Mouse (Mus musculus) heart, embryonic 12.5 days (tissue): ENCODE results near the gene Jade1. TPM values are rescaled to one million over a fixed set of nuclear protein-coding genes. Genes with fewer than 3 reads are reported as not detected.

ENCODE experiments used
- ATAC-seq: fragments of 200-750 bp; cut with Nextera tagmentation; 2 replicates; pipeline ENCODE4 v1.8.0; 2017; ENCODE audit warnings: moderate TSS enrichment, moderate library complexity; ENCODE audit not compliant: insufficient number of reproducible peaks, low FRiP score
- H3K27ac ChIP-seq: fragments of 300-500 bp; sonication (generic); 2 replicates; pipeline ENCODE4 v1.5.1; 2016; ENCODE audit warnings: mild to moderate bottlenecking, moderate library complexity; ENCODE audit not compliant: poor library complexity, severe bottlenecking
- H3K27me3 ChIP-seq: fragments of 300-500 bp; sonication (generic); replicated peaks from 2 replicates; pipeline ENCODE4 v1.6.1; 2016; ENCODE audit warnings: mild to moderate bottlenecking, moderate library complexity
- H3K36me3 ChIP-seq: fragments of 300-500 bp; sonication (generic); 2 replicates; pipeline ENCODE4 v1.6.1; 2016; ENCODE audit warnings: mild to moderate bottlenecking, moderate library complexity
- H3K4me1 ChIP-seq: fragments of 300-500 bp; sonication (generic); replicated peaks from 2 replicates; pipeline ENCODE4 v1.6.1; 2016; ENCODE audit warnings: mild to moderate bottlenecking
- H3K4me2 ChIP-seq: fragments of 300-500 bp; sonication (generic); 2 replicates; pipeline ENCODE4 v1.6.1; 2016; ENCODE audit warnings: mild to moderate bottlenecking, moderate library complexity
- H3K4me3 ChIP-seq: fragments of 300-500 bp; sonication (generic); 2 replicates; pipeline ENCODE4 v1.5.1; 2016; ENCODE audit warnings: mild to moderate bottlenecking
- H3K9ac ChIP-seq: fragments of 300-500 bp; sonication (generic); 2 replicates; pipeline ENCODE4 v1.6.1; 2016; ENCODE audit warnings: mild to moderate bottlenecking, moderate library complexity
- H3K9me3 ChIP-seq: fragments of 300-500 bp; sonication (generic); replicated peaks from 2 replicates; pipeline ENCODE4 v1.6.1; 2016; ENCODE audit warnings: mild to moderate bottlenecking, moderate library complexity
- WGBS: fragments of 180-500 bp; shearing (Covaris S2); methylation state at CpG from one replicate; pipeline ENCODE4 v1.1.7; 2016; 5-methylcytosine and 5-hydroxymethylcytosine counted together
- polyA plus RNA-seq: library from polyadenylated mRNA; unstranded; fragments of >200 nt; fragmentation: Nextera tagmentation; extraction: Ambion mirVana; gene quantifications from 2 replicates; pipeline ENCODE4 v1.2.1, GENCODE M21; 2016

Jade1 gene
- polyA plus RNA-seq, 1 experiment from 2014 or later: 19.3 TPM

GRCm38 (mm10) chr3:41523006-41523375 lies 32.5 kb upstream of the Jade1 start:
- H3K4me1 ChIP-seq: peaks cover 5% of the 10 kb centered on the region
- H3K4me3 ChIP-seq: no peak overlapping the region

GRCm38 (mm10) chr3:41523460-41523859 lies 32.1 kb upstream of the Jade1 start:
- Histone ChIP-seq H3K9ac (no peak overlapping the region), H3K4me1 (peaks cover 5% of the 10 kb centered on the region), H3K4me3 (no peak overlapping the region), H3K27me3 (no peaks in the 10 kb centered on the region), H3K27ac (no peak overlapping the region), H3K4me2 (no peak overlapping the region), H3K9me3 (0 out of 2 replicates have a peak, but pooled peaks cover 3% of the 10 kb centered on the region), H3K36me3 (no peaks in the 10 kb centered on the region)
- ATAC-seq: no peak
- whole genome bisulfite sequencing: 94% methylated on average over 4 of the region's 4 CpGs

More at GRCm38 (mm10) chr3:41523006-41523375, 32.5 kb upstream of the Jade1 start:
- Histone ChIP-seq H3K27me3 (no peaks in the 10 kb centered on the region), H3K4me2 (peak overlapping the region; percentile 50), H3K9ac (no peak overlapping the region), H3K27ac (no peak overlapping the region), H3K9me3 (0 out of 2 replicates have a peak, but pooled peaks cover 3% of the 10 kb centered on the region), H3K36me3 (no peaks in the 10 kb centered on the region)
- ATAC-seq: no peak
- 19% methylated on average over 2 of the region's 2 CpGs for WGBS

- no peak overlapping the region for H3K27ac ChIP-seq
- no peak overlapping the region for H3K4me3 ChIP-seq
- no peaks in the 10 kb centered on the region for H3K27me3 ChIP-seq
- 0 out of 2 replicates have a peak, but pooled peaks cover 3% of the 10 kb centered on the region for H3K9me3 ChIP-seq
- H3K4me1 ChIP-seq: peaks cover 6% of the 10 kb centered on the region; the same call in 1 of the 2 replicates
- ATAC-seq: no peak
- WGBS: 90% methylated on average over 2 of the region's 2 CpGs
- no peak overlapping the region for H3K9ac ChIP-seq
- H3K36me3 ChIP-seq: no peaks in the 10 kb centered on the region
- no peak overlapping the region for H3K4me2 ChIP-seq
Measured at GRCm38 (mm10) chr3:41528291-41528969, 27.1 kb upstream of the Jade1 start.

GRCm38 (mm10) chr3:41530156-41530555 lies 25.4 kb upstream of the Jade1 start:
- no peak for ATAC-seq
- peaks cover 11% of the 10 kb centered on the region; the same call in 1 of the 2 replicates for H3K4me1 ChIP-seq
- no peak overlapping the region for H3K4me3 ChIP-seq
- H3K4me2 ChIP-seq: no peak overlapping the region
- 0 out of 2 replicates have a peak, but pooled peaks cover 2% of the 10 kb centered on the region for H3K9me3 ChIP-seq
- no peak overlapping the region for H3K27ac ChIP-seq
- H3K9ac ChIP-seq: no peak overlapping the region
- H3K36me3 ChIP-seq: no peaks in the 10 kb centered on the region
- 58% methylated on average over 3 of the region's 3 CpGs for WGBS
- no peaks in the 10 kb centered on the region for H3K27me3 ChIP-seq

GRCm38 (mm10) chr3:41531541-41531940 lies 24.0 kb upstream of the Jade1 start:
- WGBS: 31% methylated on average over 8 of the region's 8 CpGs
- H3K9ac ChIP-seq: no peak overlapping the region
- H3K4me3 ChIP-seq: no peak overlapping the region
- ATAC-seq: no peak
- H3K27ac ChIP-seq: no peak overlapping the region
- no peak overlapping the region for H3K4me2 ChIP-seq
- H3K27me3 ChIP-seq: no peaks in the 10 kb centered on the region
- H3K36me3 ChIP-seq: no peaks in the 10 kb centered on the region
- no peaks in the 10 kb centered on the region for H3K9me3 ChIP-seq
- H3K4me1 ChIP-seq: peaks cover 11% of the 10 kb centered on the region; the same call in 1 of the 2 replicates

GRCm38 (mm10) chr3:41532109-41532508 lies 23.4 kb upstream of the Jade1 start:
- Histone ChIP-seq H3K4me1 (peaks cover 11% of the 10 kb centered on the region; the same call in 1 of the 2 replicates), H3K4me2 (no peak overlapping the region), H3K4me3 (no peak overlapping the region), H3K27ac (no peak overlapping the region), H3K9ac (no peak overlapping the region), H3K36me3 (no peaks in the 10 kb centered on the region), H3K27me3 (no peaks in the 10 kb centered on the region), H3K9me3 (no peaks in the 10 kb centered on the region)
- ATAC-seq: no peak
- 87% methylated on average over 12 of the region's 12 CpGs for WGBS

GRCm38 (mm10) chr3:41533660-41534059 lies 21.9 kb upstream of the Jade1 start:
- Histone ChIP-seq H3K9me3 (no peaks in the 10 kb centered on the region), H3K27ac (no peak overlapping the region), H3K27me3 (no peaks in the 10 kb centered on the region), H3K36me3 (no peaks in the 10 kb centered on the region), H3K4me1 (peaks cover 11% of the 10 kb centered on the region; the same call in 1 of the 2 replicates), H3K9ac (no peak overlapping the region), H3K4me3 (no peak overlapping the region), H3K4me2 (no peak overlapping the region)
- ATAC-seq: no peak
- 44% methylated on average over 7 of the region's 7 CpGs for WGBS

- no peak overlapping the region for H3K4me3 ChIP-seq
- no peak overlapping the region for H3K4me2 ChIP-seq
- WGBS: 70% methylated on average over 2 of the region's 2 CpGs
- H3K27me3 ChIP-seq: no peaks in the 10 kb centered on the region
- H3K27ac ChIP-seq: no peak overlapping the region
- H3K4me1 ChIP-seq: 0 out of 2 replicates have a peak, but pooled peaks cover 5% of the 10 kb centered on the region
- no peak for ATAC-seq
- H3K9ac ChIP-seq: no peak overlapping the region
- H3K9me3 ChIP-seq: no peaks in the 10 kb centered on the region
- H3K36me3 ChIP-seq: no peaks in the 10 kb centered on the region
Measured at GRCm38 (mm10) chr3:41537957-41538356, 17.6 kb upstream of the Jade1 start.

GRCm38 (mm10) chr3:41541313-41541712 lies 14.2 kb upstream of the Jade1 start:
- H3K4me3 ChIP-seq: no peak overlapping the region
- no peaks in the 10 kb centered on the region for H3K9me3 ChIP-seq
- no peaks in the 10 kb centered on the region for H3K36me3 ChIP-seq
- no peak overlapping the region for H3K9ac ChIP-seq
- peaks cover 8% of the 10 kb centered on the region; the same call in 1 of the 2 replicates for H3K4me1 ChIP-seq
- no peaks in the 10 kb centered on the region for H3K27me3 ChIP-seq
- H3K27ac ChIP-seq: no peak overlapping the region
- WGBS: 74% methylated on average over 3 of the region's 3 CpGs
- H3K4me2 ChIP-seq: no peak overlapping the region
- no peak for ATAC-seq

GRCm38 (mm10) chr3:41544451-41544850 lies 11.1 kb upstream of the Jade1 start:
- no peak overlapping the region for H3K4me2 ChIP-seq
- H3K9ac ChIP-seq: no peak overlapping the region
- WGBS: 59% methylated on average over 7 of the region's 7 CpGs
- no peak overlapping the region for H3K27ac ChIP-seq
- H3K9me3 ChIP-seq: no peaks in the 10 kb centered on the region
- no peak overlapping the region for H3K4me3 ChIP-seq
- no peak for ATAC-seq
- H3K36me3 ChIP-seq: no peaks in the 10 kb centered on the region
- H3K27me3 ChIP-seq: no peaks in the 10 kb centered on the region
- peaks cover 8% of the 10 kb centered on the region; the same call in 1 of the 2 replicates for H3K4me1 ChIP-seq

GRCm38 (mm10) chr3:41547289-41547688 lies 8.2 kb upstream of the Jade1 start:
- WGBS: 86% methylated on average over 5 of the region's 5 CpGs
- Histone ChIP-seq H3K36me3 (no peaks in the 10 kb centered on the region), H3K4me2 (no peak overlapping the region), H3K4me1 (peaks cover 14% of the 10 kb centered on the region), H3K4me3 (no peak overlapping the region), H3K27ac (no peak overlapping the region), H3K9me3 (no peaks in the 10 kb centered on the region), H3K27me3 (no peaks in the 10 kb centered on the region), H3K9ac (no peak overlapping the region)
- 0 out of 2 replicates have a peak, but pooled peaks have one; percentile 36 for ATAC-seq
